Mouse (Mus musculus) CH12.LX (cell line): Measurements from ENCODE around the gene Gpr137. TPM values are rescaled to one million over a fixed set of nuclear protein-coding genes. Genes with fewer than 3 reads are reported as not detected.

Experiments
- DNase-seq: peaks from one replicate; pipeline ENCODE4 v3.0.0-alpha.2; 2013; ENCODE audit errors: extremely low read depth
- H3K27ac ChIP-seq: 2 replicates; pipeline ENCODE4 v1.5.1; 2012; ENCODE audit warnings: low read depth, mild to moderate bottlenecking, control low read depth, moderate library complexity; ENCODE audit not compliant: insufficient read depth
- H3K27me3 ChIP-seq: replicated peaks from 2 replicates; pipeline ENCODE3; 2012; ENCODE audit warnings: inconsistent platforms
- H3K36me3 ChIP-seq, 2 experiments: replicated peaks in 1 of 2; 2 replicates each; pipeline versions ENCODE3 to v1.6.1; 2012; ENCODE audit warnings: inconsistent platforms in 1 of 2, low read length in 1 of 2, mild to moderate bottlenecking in 1 of 2, mixed read lengths in 1 of 2, moderate library complexity in 1 of 2; ENCODE audit not compliant: control insufficient read depth in 1 of 2, insufficient read depth in 1 of 2
- H3K4me1 ChIP-seq, 2 experiments: 2 replicates each; pipeline ENCODE4 v1.6.1; 2012; ENCODE audit warnings: inconsistent platforms in 1 of 2, moderate library complexity in 1 of 2; ENCODE audit not compliant: insufficient read depth in 2 of 2, control insufficient read depth in 1 of 2
- H3K4me2 ChIP-seq: 2 replicates; pipeline ENCODE4 v1.6.1; 2012; ENCODE audit warnings: low read depth, mild to moderate bottlenecking, control low read depth; ENCODE audit not compliant: poor library complexity, insufficient read depth, severe bottlenecking
- H3K4me3 ChIP-seq, 3 experiments: fragments of 150-350 bp in 1 of 3; sonication (generic) in 1 of 3; replicated peaks in 1 of 3; 2 replicates each; pipeline versions ENCODE3 to v1.5.1; 2011 to 2012; ENCODE audit warnings: low read depth in 2 of 3, low read length in 2 of 3, mild to moderate bottlenecking in 2 of 3, moderate library complexity in 2 of 3, control low read depth in 1 of 3, improper control_type of control experiment in 1 of 3, inconsistent platforms in 1 of 3, mixed read lengths in 1 of 3; ENCODE audit not compliant: poor library complexity in 1 of 3
- H3K79me2 ChIP-seq: replicated peaks from 2 replicates; pipeline ENCODE4 v1.6.1; 2012; ENCODE audit warnings: mild to moderate bottlenecking, moderate library complexity; ENCODE audit not compliant: control insufficient read depth, poor library complexity, insufficient read depth, severe bottlenecking; ENCODE audit errors: extremely low read depth
- H3K9ac ChIP-seq: 2 replicates; pipeline ENCODE4 v1.6.1; 2012; ENCODE audit warnings: low read depth, mild to moderate bottlenecking, control low read depth, moderate library complexity; ENCODE audit not compliant: insufficient read depth
- H3K9me3 ChIP-seq: replicated peaks from 2 replicates; pipeline ENCODE3; 2012; ENCODE audit warnings: low read length, inconsistent platforms, mixed read lengths
- CHD2 ChIP-seq: IDR thresholded peaks from 2 replicates; pipeline ENCODE4 v1.6.1; 2011; ENCODE audit warnings: low read length, improper control_type of control experiment
- CTCF ChIP-seq, 2 experiments: IDR thresholded peaks in 1 of 2; conservative IDR thresholded peaks in 1 of 2; 2 replicates each; pipeline ENCODE4 v1.5.1; 2011 to 2012; ENCODE audit warnings: low read depth in 2 of 2, low read length in 2 of 2, improper control_type of control experiment in 1 of 2, inconsistent platforms in 1 of 2, mild to moderate bottlenecking in 1 of 2, moderate library complexity in 1 of 2
- E2F4 ChIP-seq: IDR thresholded peaks from 2 replicates; pipeline ENCODE4 v1.6.1; 2011; ENCODE audit warnings: low read depth, low read length, improper control_type of control experiment; ENCODE audit not compliant: insufficient replicate concordance
- ELF1 ChIP-seq: IDR thresholded peaks from 2 replicates; pipeline ENCODE4 v1.6.1; 2014; ENCODE audit warnings: low read depth, mild to moderate bottlenecking, inconsistent platforms, low read length, improper control_type of control experiment
- ETS1 ChIP-seq: conservative IDR thresholded peaks from 2 replicates; pipeline ENCODE4 v1.6.1; 2012; ENCODE audit warnings: low read depth, mild to moderate bottlenecking, inconsistent platforms, low read length, improper control_type of control experiment, moderate library complexity
- GABPA ChIP-seq: IDR thresholded peaks from 2 replicates; pipeline ENCODE4 v1.6.1; 2012; ENCODE audit warnings: low read depth, low read length, improper control_type of control experiment, inconsistent platforms; ENCODE audit not compliant: insufficient replicate concordance
- IRF4 ChIP-seq: IDR thresholded peaks from 2 replicates; pipeline ENCODE4 v1.6.1; 2014; ENCODE audit warnings: low read depth, mild to moderate bottlenecking, inconsistent platforms, low read length, improper control_type of control experiment
- KAT2A ChIP-seq: IDR thresholded peaks from 2 replicates; pipeline ENCODE4 v1.6.1; 2012; ENCODE audit warnings: low read length, improper control_type of control experiment, inconsistent platforms; ENCODE audit not compliant: insufficient replicate concordance
- MEF2A ChIP-seq: IDR thresholded peaks from 2 replicates; pipeline ENCODE4 v1.6.1; 2014; ENCODE audit warnings: low read depth, mild to moderate bottlenecking, inconsistent platforms, low read length, improper control_type of control experiment, borderline replicate concordance
- MXI1 ChIP-seq: IDR thresholded peaks from 2 replicates; pipeline ENCODE4 v1.6.1; 2011; ENCODE audit warnings: mild to moderate bottlenecking, low read depth, low read length, improper control_type of control experiment
- NRF1 ChIP-seq: IDR thresholded peaks from 2 replicates; pipeline ENCODE4 v1.6.1; 2014; ENCODE audit warnings: low read depth, mild to moderate bottlenecking, inconsistent platforms, low read length, improper control_type of control experiment, moderate library complexity
- POLR2A ChIP-seq: IDR thresholded peaks from 2 replicates; pipeline ENCODE4 v1.6.1; 2011; ENCODE audit warnings: low read depth, mild to moderate bottlenecking, improper control_type of control experiment, low read length
- RAD21 ChIP-seq: IDR thresholded peaks from 2 replicates; pipeline ENCODE4 v1.6.1; 2011; ENCODE audit warnings: low read depth, mild to moderate bottlenecking, low read length, improper control_type of control experiment, moderate library complexity
- SMC3 ChIP-seq: IDR thresholded peaks from 2 replicates; pipeline ENCODE4 v1.6.1; 2011; ENCODE audit warnings: low read depth, low read length, improper control_type of control experiment
- TBP ChIP-seq: conservative IDR thresholded peaks from 2 replicates; pipeline ENCODE4 v1.6.1; 2011; ENCODE audit warnings: low read depth, low read length, improper control_type of control experiment
- TCF12 ChIP-seq: IDR thresholded peaks from 2 replicates; pipeline ENCODE4 v1.6.1; 2014; ENCODE audit warnings: low read depth, mild to moderate bottlenecking, inconsistent platforms, low read length, improper control_type of control experiment
- ZKSCAN1 ChIP-seq: IDR thresholded peaks from 2 replicates; pipeline ENCODE4 v1.6.1; 2012; ENCODE audit warnings: low read depth, inconsistent platforms, low read length, improper control_type of control experiment, borderline replicate concordance
- dilution Hi-C: fragments of 300-500 bp; cut with MboI; formaldehyde crosslinking; loops from 2 replicates; pipeline ENCODE4 v1.14.3; 2020; ENCODE audit warnings: low sequenced_read_pairs; ENCODE audit not compliant: extremely low pct_unique_long_range_greater_than_20kb, extremely low pct_ligation_motif_present
- in situ Hi-C: fragments of 300-500 bp; cut with MboI; formaldehyde crosslinking; loops from 3 replicates; pipeline ENCODE4 v1.14.3; 2019; ENCODE audit warnings: low sequenced_read_pairs, low pct_ligation_motif_present, low pct_unique_long_range_greater_than_20kb, mixed read lengths
- polyA plus RNA-seq: library from polyadenylated mRNA; unstranded; fragments of >175 nt; gene quantifications from 2 replicates; pipeline ENCODE4 v1.2.1, GENCODE M21; 2012; ENCODE audit warnings: low read depth; ENCODE audit not compliant: insufficient read length
- total RNA-seq, 2 experiments: library from RNA; depleted of rRNA; stranded (reverse); fragments of 300-350 nt in 1 of 2; fragments of >200 nt in 1 of 2; gene quantifications; 2 replicates each; pipeline ENCODE4 v1.2.3; 2012 to 2014

Gpr137 gene
- total and polyA plus RNA-seq, 3 experiments = 8.8 to 18.1 (median 14.4) TPM

- H3K27me3 ChIP-seq = no peaks in the 10 kb centered on the region
- H3K4me1 ChIP-seq = peaks cover 12 to 23% of the 10 kb centered on the region in 2 experiments
- H3K9me3 ChIP-seq = no peaks in the 10 kb centered on the region
- H3K9ac ChIP-seq = no peak overlapping the region
- no peak for DNase-seq
- dilution Hi-C loops (no loop called here), in situ Hi-C loops (no loop called here)
- H3K36me3 ChIP-seq = peaks cover 40 to 98% of the 10 kb centered on the region in 2 experiments
- no peak overlapping the region for H3K27ac ChIP-seq
- no peak overlapping the region for H3K4me3 ChIP-seq
- H3K79me2 ChIP-seq = no peaks in the 10 kb centered on the region
- TF ChIP-seq MXI1 = no peak
- TF ChIP-seq SMC3 = peak; percentile 44; the same call in 1 of the 2 replicates
- TF ChIP-seq IRF4 = no peak
- peak in 1 of 2 experiments; percentile 53; a peak in 2 of 4 replicates for TF ChIP-seq CTCF (conservative IDR thresholded peaks at IDR 0.05 in 1 of 2, IDR thresholded peaks at IDR 0.05 in 1 of 2; ENCODE audit: low read depth in 2 of 2, low read length in 2 of 2)
- no peak overlapping the region for H3K4me2 ChIP-seq
These were observed 11.8 kb upstream of the Gpr137 start for GRCm38 (mm10) chr19:6954046-6954445.

- H3K4me2 ChIP-seq = no peak overlapping the region
- no peak overlapping the region for H3K9ac ChIP-seq
- no peaks in the 10 kb centered on the region for H3K27me3 ChIP-seq
- H3K4me1 ChIP-seq = peaks cover 15 to 30% of the 10 kb centered on the region in 2 experiments
- H3K36me3 ChIP-seq = peaks cover 35 to 97% of the 10 kb centered on the region in 2 experiments
- H3K9me3 ChIP-seq = no peaks in the 10 kb centered on the region
- H3K79me2 ChIP-seq = no peaks in the 10 kb centered on the region
- DNase-seq = no peak
- no peak for TF ChIP-seq SMC3
- no peak for TF ChIP-seq NRF1
- TF ChIP-seq E2F4 = no peak
- no peak for TF ChIP-seq RAD21
- no peak for TF ChIP-seq ZKSCAN1
- TF ChIP-seq TBP = no peak
- no peak for TF ChIP-seq MEF2A
- TF ChIP-seq POLR2A = no peak
- no peak for TF ChIP-seq KAT2A
- no peak for TF ChIP-seq GABPA
- no peak for TF ChIP-seq CHD2
- TF ChIP-seq ELF1 = no peak
- no peak for TF ChIP-seq ETS1
- TF ChIP-seq TCF12 = no peak
- in situ Hi-C loops (no loop called here), dilution Hi-C loops (no loop called here)
- no peak overlapping the region for H3K4me3 ChIP-seq
- H3K27ac ChIP-seq = no peak overlapping the region
These were observed 10.4 kb upstream of the Gpr137 start for GRCm38 (mm10) chr19:6952712-6953037.
